Mouse (Mus musculus) liver, embryonic 16.5 days (tissue): ENCODE measurements around the gene Gtf2h3. TPM values are rescaled to one million over a fixed set of nuclear protein-coding genes. Genes with fewer than 3 reads are reported as not detected.
"Not testable (repeated sequence)": the region's sequence is repeated elsewhere in the genome, so short reads cannot be mapped to it uniquely, and the experiment has no call there.

ENCODE experiments used
- ATAC-seq: fragments of 200-750 bp; cut with Nextera tagmentation; 2 replicates; pipeline ENCODE4 v1.8.0; 2017; ENCODE audit warnings: low read depth, mild to moderate bottlenecking, moderate number of reproducible peaks, moderate library complexity
- H3K27ac ChIP-seq: fragments of 300-500 bp; sonication (generic); 2 replicates; pipeline ENCODE4 v1.5.1; 2014; ENCODE audit warnings: mild to moderate bottlenecking, low read length
- H3K27me3 ChIP-seq: fragments of 300-500 bp; sonication (generic); 2 replicates; pipeline ENCODE4 v1.6.1; 2014; ENCODE audit warnings: low read depth, low read length, mixed read lengths; ENCODE audit not compliant: control insufficient read depth, insufficient read depth
- H3K36me3 ChIP-seq: fragments of 300-500 bp; sonication (generic); 2 replicates; pipeline ENCODE4 v1.6.1; 2014; ENCODE audit warnings: mild to moderate bottlenecking; ENCODE audit not compliant: control insufficient read depth, insufficient read depth
- H3K4me1 ChIP-seq: fragments of 300-500 bp; sonication (generic); 2 replicates; pipeline ENCODE4 v1.6.1; 2014; ENCODE audit warnings: low read depth, low read length, mixed read lengths; ENCODE audit not compliant: control insufficient read depth
- H3K4me2 ChIP-seq: fragments of 300-500 bp; sonication (generic); 2 replicates; pipeline ENCODE4 v1.6.1; 2014; ENCODE audit warnings: low read depth, low read length, mixed read lengths
- H3K4me3 ChIP-seq: fragments of 300-500 bp; sonication (generic); 2 replicates; pipeline ENCODE4 v1.5.1; 2014; ENCODE audit warnings: low read depth, mild to moderate bottlenecking, low read length
- H3K9ac ChIP-seq: fragments of 300-500 bp; sonication (generic); 2 replicates; pipeline ENCODE4 v1.6.1; 2014; ENCODE audit warnings: low read depth, low read length
- H3K9me3 ChIP-seq: fragments of 300-500 bp; sonication (generic); replicated peaks from 2 replicates; pipeline ENCODE4 v1.6.1; 2016; ENCODE audit warnings: low read length; ENCODE audit not compliant: control insufficient read depth
- WGBS: fragments of 180-500 bp; shearing (Covaris S2); extraction: QIAGEN DNeasy Blood & Tissue Kit; methylation state at CpG from one replicate; pipeline ENCODE4 v1.1.7; 2014; ENCODE audit not compliant: insufficient replicate concordance; 5-methylcytosine and 5-hydroxymethylcytosine counted together
- polyA plus RNA-seq: library from polyadenylated mRNA; unstranded; fragments of >200 nt; fragmentation: Nextera tagmentation; extraction: Ambion mirVana; gene quantifications from 2 replicates; pipeline ENCODE4 v1.2.1, GENCODE M21; 2015

Gtf2h3 gene
- polyA plus RNA-seq, 1 experiment from 2014 or later, result 17.8 TPM

GRCm38 (mm10) chr5:124624291-124624690, 45.4 kb downstream of the Gtf2h3 start:
- Histone ChIP-seq H3K36me3 (no peaks in the 10 kb centered on the region), H3K9ac (no peak overlapping the region), H3K9me3 (no peaks in the 10 kb centered on the region), H3K27ac (no peak overlapping the region), H3K4me1 (peaks cover 7% of the 10 kb centered on the region), H3K4me3 (no peak overlapping the region), H3K27me3 (no peaks in the 10 kb centered on the region), H3K4me2 (no peak overlapping the region)
- ATAC-seq, result no peak
- 82% methylated on average over 9 of the region's 9 CpGs for WGBS

GRCm38 (mm10) chr5:124628448-124629363, 49.8 kb downstream of the Gtf2h3 start, which contains the start of gene Atp6v0a2:
Gene Atp6v0a2, plus strand, starts transcription at chr5:124628576.
- peak within 1 kb of the TSS; percentile 97 for H3K4me2 ChIP-seq
- peaks cover 18% of the 10 kb centered on the region for H3K4me1 ChIP-seq
- no peaks in the 10 kb centered on the region; the same call in 1 of the 2 replicates for H3K36me3 ChIP-seq
- under 1% methylated on average over 58 of the region's 58 CpGs for WGBS
- peak within 1 kb of the TSS; percentile 81 for H3K27ac ChIP-seq
- H3K4me3 ChIP-seq, result peak within 1 kb of the TSS; percentile 90
- H3K27me3 ChIP-seq, result no peaks in the 10 kb centered on the region
- no peaks in the 10 kb centered on the region for H3K9me3 ChIP-seq
- ATAC-seq, result peak; percentile 95
- peak within 1 kb of the TSS; percentile 92 for H3K9ac ChIP-seq

- H3K27ac ChIP-seq, result no peak overlapping the region
- ATAC-seq, result no peak
- no peaks in the 10 kb centered on the region; the same call in 1 of the 2 replicates for H3K36me3 ChIP-seq
- peak overlapping the region; percentile 92 for H3K9ac ChIP-seq
- H3K4me3 ChIP-seq, result peak overlapping the region; percentile 90
- H3K4me2 ChIP-seq, result peak overlapping the region; percentile 97
- H3K4me1 ChIP-seq, result peaks cover 18% of the 10 kb centered on the region
- 10% methylated on average over 11 of the region's 11 CpGs for WGBS
- H3K27me3 ChIP-seq, result no peaks in the 10 kb centered on the region
- H3K9me3 ChIP-seq, result no peaks in the 10 kb centered on the region
Observed at GRCm38 (mm10) chr5:124629641-124630040, 50.7 kb downstream of the Gtf2h3 start.

GRCm38 (mm10) chr5:124631685-124632084, 52.7 kb downstream of the Gtf2h3 start:
- Histone ChIP-seq H3K27ac (no peak overlapping the region), H3K4me3 (no peak overlapping the region), H3K4me1 (peaks cover 18% of the 10 kb centered on the region), H3K4me2 (no peak overlapping the region), H3K9ac (no peak overlapping the region), H3K27me3 (no peaks in the 10 kb centered on the region), H3K9me3 (no peaks in the 10 kb centered on the region), H3K36me3 (no peaks in the 10 kb centered on the region; the same call in 1 of the 2 replicates)
- WGBS, result 78% methylated on average over 11 of the region's 11 CpGs
- no peak for ATAC-seq

GRCm38 (mm10) chr5:124632461-124632860, 53.5 kb downstream of the Gtf2h3 start:
- Histone ChIP-seq H3K27me3 (no peaks in the 10 kb centered on the region), H3K36me3 (peaks cover 2% of the 10 kb centered on the region; the same call in 1 of the 2 replicates), H3K4me2 (no peak overlapping the region), H3K27ac (no peak overlapping the region), H3K9ac (no peak overlapping the region), H3K9me3 (no peaks in the 10 kb centered on the region), H3K4me1 (peaks cover 18% of the 10 kb centered on the region), H3K4me3 (no peak overlapping the region)
- ATAC-seq, result no peak
- WGBS, result 61% methylated on average over 5 of the region's 5 CpGs

- 26% methylated on average over 2 of the region's 2 CpGs for WGBS
- H3K9me3 ChIP-seq, result no peaks in the 10 kb centered on the region
- no peak overlapping the region for H3K9ac ChIP-seq
- H3K27ac ChIP-seq, result no peak overlapping the region
- no peak overlapping the region for H3K4me3 ChIP-seq
- peaks cover 8% of the 10 kb centered on the region for H3K36me3 ChIP-seq
- peaks cover 12% of the 10 kb centered on the region for H3K4me1 ChIP-seq
- no peaks in the 10 kb centered on the region for H3K27me3 ChIP-seq
- ATAC-seq, result no peak
- H3K4me2 ChIP-seq, result no peak overlapping the region
Observed at GRCm38 (mm10) chr5:124633425-124633824, 54.5 kb downstream of the Gtf2h3 start.

- not testable (repeated sequence) for H3K27me3 ChIP-seq, H3K9ac ChIP-seq, H3K4me1 ChIP-seq, H3K9me3 ChIP-seq, H3K4me2 ChIP-seq, H3K27ac ChIP-seq, ATAC-seq, H3K4me3 ChIP-seq
- peaks cover 16% of the 10 kb centered on the region for H3K36me3 ChIP-seq
- 73% methylated on average over 4 of the region's 4 CpGs for WGBS
Observed at GRCm38 (mm10) chr5:124635068-124635467, 56.1 kb downstream of the Gtf2h3 start.

- no peak overlapping the region for H3K4me2 ChIP-seq
- H3K9me3 ChIP-seq, result no peaks in the 10 kb centered on the region
- no peak overlapping the region for H3K4me3 ChIP-seq
- H3K27ac ChIP-seq, result no peak overlapping the region
- peaks cover 16% of the 10 kb centered on the region for H3K36me3 ChIP-seq
- no peaks in the 10 kb centered on the region for H3K4me1 ChIP-seq
- no peak overlapping the region for H3K9ac ChIP-seq
- no peak for ATAC-seq
- 75% methylated on average over 3 of the region's 3 CpGs for WGBS
- H3K27me3 ChIP-seq, result no peaks in the 10 kb centered on the region
Observed at GRCm38 (mm10) chr5:124636139-124636538, 57.2 kb downstream of the Gtf2h3 start.

GRCm38 (mm10) chr5:124636694-124637093, 57.8 kb downstream of the Gtf2h3 start:
- ATAC-seq, result no peak
- no peak overlapping the region for H3K4me2 ChIP-seq
- H3K27ac ChIP-seq, result no peak overlapping the region
- H3K27me3 ChIP-seq, result no peaks in the 10 kb centered on the region
- no peaks in the 10 kb centered on the region for H3K9me3 ChIP-seq
- peaks cover 16% of the 10 kb centered on the region for H3K36me3 ChIP-seq
- WGBS, result 91% methylated on average over 4 of the region's 4 CpGs
- H3K9ac ChIP-seq, result no peak overlapping the region
- no peak overlapping the region for H3K4me3 ChIP-seq
- H3K4me1 ChIP-seq, result no peaks in the 10 kb centered on the region
